Mouse (Mus musculus) liver, embryonic 11.5 days (tissue): ENCODE data around the gene Ctnnbl1. TPM values are rescaled to one million over a fixed set of nuclear protein-coding genes. Genes with fewer than 3 reads are reported as not detected.

Experiments used
- ATAC-seq: fragments of 200-750 bp; cut with Nextera tagmentation; replicated peaks from 2 replicates; pipeline ENCODE4 v1.8.0; 2017; ENCODE audit warnings: moderate number of reproducible peaks, mild to moderate bottlenecking, moderate TSS enrichment, moderate library complexity; ENCODE audit not compliant: low FRiP score
- DNase-seq: peaks from one replicate; pipeline ENCODE4 v3.0.0-alpha.2; 2017; ENCODE audit warnings: low spot score
- H3K27ac ChIP-seq: fragments of 300-500 bp; sonication (generic); 2 replicates; pipeline ENCODE4 v1.5.1; 2014; ENCODE audit warnings: mild to moderate bottlenecking, low read depth, low read length, control low read depth
- H3K27me3 ChIP-seq: fragments of 300-500 bp; sonication (generic); replicated peaks from 2 replicates; pipeline ENCODE4 v1.6.1; 2014; ENCODE audit warnings: low read length, mixed read lengths; ENCODE audit not compliant: control insufficient read depth, insufficient read depth
- H3K36me3 ChIP-seq: fragments of 300-500 bp; sonication (generic); 2 replicates; pipeline ENCODE4 v1.6.1; 2014; ENCODE audit warnings: mild to moderate bottlenecking, low read length, moderate library complexity, mixed read lengths; ENCODE audit not compliant: control insufficient read depth, insufficient read depth
- H3K4me1 ChIP-seq: fragments of 300-500 bp; sonication (generic); replicated peaks from 2 replicates; pipeline ENCODE4 v1.6.1; 2014; ENCODE audit warnings: low read length, mixed read lengths; ENCODE audit not compliant: control insufficient read depth, insufficient read depth
- H3K4me2 ChIP-seq: fragments of 300-500 bp; sonication (generic); 2 replicates; pipeline ENCODE4 v1.6.1; 2014; ENCODE audit warnings: mild to moderate bottlenecking, control low read depth, moderate library complexity
- H3K4me3 ChIP-seq: fragments of 300-500 bp; sonication (generic); 2 replicates; pipeline ENCODE4 v1.5.1; 2014; ENCODE audit warnings: low read depth, low read length, control low read depth
- H3K9ac ChIP-seq: fragments of 300-500 bp; sonication (generic); 2 replicates; pipeline ENCODE4 v1.6.1; 2014; ENCODE audit warnings: low read depth, low read length, control low read depth
- H3K9me3 ChIP-seq: fragments of 300-500 bp; sonication (generic); 2 replicates; pipeline ENCODE4 v1.6.1; 2016; ENCODE audit warnings: low read length, inconsistent platforms, mixed read lengths; ENCODE audit not compliant: control insufficient read depth
- WGBS: fragments of 180-500 bp; shearing (Covaris S2); extraction: QIAGEN DNeasy Blood & Tissue Kit; methylation state at CpG from one replicate; pipeline ENCODE4 v1.1.7; 2014; 5-methylcytosine and 5-hydroxymethylcytosine counted together
- polyA plus RNA-seq: library from polyadenylated mRNA; unstranded; fragments of >200 nt; fragmentation: Nextera tagmentation; extraction: Ambion mirVana; gene quantifications from 2 replicates; pipeline ENCODE4 v1.2.1, GENCODE M21; 2014

Ctnnbl1 gene
- polyA plus RNA-seq, 1 experiment from 2014 or later = 56.3 TPM

- H3K36me3 ChIP-seq = no peaks in the 10 kb centered on the region
- H3K27me3 ChIP-seq = no peaks in the 10 kb centered on the region
- WGBS = 41% methylated on average over 7 of the region's 7 CpGs
- DNase-seq (no peak), ATAC-seq (no peak)
- H3K4me3 ChIP-seq = no peak overlapping the region
- no peaks in the 10 kb centered on the region for H3K9me3 ChIP-seq
- H3K27ac ChIP-seq = no peak overlapping the region
- H3K4me2 ChIP-seq = no peak overlapping the region
- peaks cover 9% of the 10 kb centered on the region for H3K4me1 ChIP-seq
- H3K9ac ChIP-seq = no peak overlapping the region
Observed at GRCm38 (mm10) chr2:157858317-157858716, 121.1 kb downstream of the Ctnnbl1 start.

GRCm38 (mm10) chr2:157859046-157859701 is 122.0 kb downstream of the Ctnnbl1 start:
- no peaks in the 10 kb centered on the region for H3K27me3 ChIP-seq
- H3K4me1 ChIP-seq = peaks cover 9% of the 10 kb centered on the region
- H3K27ac ChIP-seq = no peak overlapping the region
- H3K36me3 ChIP-seq = no peaks in the 10 kb centered on the region
- 87% methylated on average over 8 of the region's 8 CpGs for WGBS
- H3K9ac ChIP-seq = no peak overlapping the region
- ATAC-seq (no peak), DNase-seq (no peak)
- H3K4me2 ChIP-seq = no peak overlapping the region
- no peak overlapping the region for H3K4me3 ChIP-seq
- no peaks in the 10 kb centered on the region for H3K9me3 ChIP-seq

- Histone ChIP-seq H3K27ac (no peak overlapping the region), H3K36me3 (no peaks in the 10 kb centered on the region), H3K9me3 (no peaks in the 10 kb centered on the region), H3K4me3 (no peak overlapping the region), H3K4me1 (peaks cover 9% of the 10 kb centered on the region), H3K27me3 (no peaks in the 10 kb centered on the region), H3K9ac (no peak overlapping the region), H3K4me2 (no peak overlapping the region)
- ATAC-seq (peak; percentile 64), DNase-seq (no peak)
- WGBS = 50% methylated on average over 10 of the region's 10 CpGs
Observed at GRCm38 (mm10) chr2:157861273-157861944, 124.2 kb downstream of the Ctnnbl1 start.

GRCm38 (mm10) chr2:157862306-157862705 is 125.1 kb downstream of the Ctnnbl1 start:
- WGBS = 88% methylated on average over 10 of the region's 10 CpGs
- no peak overlapping the region for H3K4me3 ChIP-seq
- no peak for ATAC-seq
- no peak overlapping the region for H3K27ac ChIP-seq
- H3K9ac ChIP-seq = no peak overlapping the region
- H3K27me3 ChIP-seq = no peaks in the 10 kb centered on the region
- no peak overlapping the region for H3K4me2 ChIP-seq
- peaks cover 9% of the 10 kb centered on the region for H3K4me1 ChIP-seq
- no peaks in the 10 kb centered on the region for H3K9me3 ChIP-seq
- H3K36me3 ChIP-seq = no peaks in the 10 kb centered on the region
- DNase-seq = no peak

GRCm38 (mm10) chr2:157867126-157867525 is 129.9 kb downstream of the Ctnnbl1 start:
- Histone ChIP-seq H3K27me3 (no peaks in the 10 kb centered on the region), H3K27ac (no peak overlapping the region), H3K9ac (no peak overlapping the region), H3K9me3 (no peaks in the 10 kb centered on the region), H3K4me1 (no peaks in the 10 kb centered on the region), H3K36me3 (peaks cover 5% of the 10 kb centered on the region; the same call in 1 of the 2 replicates), H3K4me3 (no peak overlapping the region), H3K4me2 (no peak overlapping the region)
- 84% methylated on average over 3 of the region's 3 CpGs for WGBS
- DNase-seq (no peak), ATAC-seq (no peak)

GRCm38 (mm10) chr2:157870247-157870646 is 133.0 kb downstream of the Ctnnbl1 start:
- Histone ChIP-seq H3K9me3 (no peaks in the 10 kb centered on the region), H3K4me2 (no peak overlapping the region), H3K27ac (no peak overlapping the region), H3K4me1 (no peaks in the 10 kb centered on the region), H3K27me3 (no peaks in the 10 kb centered on the region), H3K4me3 (no peak overlapping the region), H3K9ac (no peak overlapping the region), H3K36me3 (peaks cover 5% of the 10 kb centered on the region; the same call in 1 of the 2 replicates)
- no peak for DNase-seq
- ATAC-seq = no peak
- WGBS = 89% methylated on average over 6 of the region's 6 CpGs

GRCm38 (mm10) chr2:157873223-157873622 is 136.0 kb downstream of the Ctnnbl1 start:
- Histone ChIP-seq H3K9ac (no peak overlapping the region), H3K4me3 (no peak overlapping the region), H3K4me2 (no peak overlapping the region), H3K9me3 (no peaks in the 10 kb centered on the region), H3K27me3 (no peaks in the 10 kb centered on the region), H3K36me3 (peaks cover 5% of the 10 kb centered on the region; the same call in 1 of the 2 replicates), H3K27ac (no peak overlapping the region), H3K4me1 (no peaks in the 10 kb centered on the region)
- ATAC-seq (no peak), DNase-seq (no peak)
- 71% methylated on average over 6 of the region's 6 CpGs for WGBS

GRCm38 (mm10) chr2:157873691-157874090 is 136.5 kb downstream of the Ctnnbl1 start:
- no peak for ATAC-seq
- Histone ChIP-seq H3K9me3 (no peaks in the 10 kb centered on the region), H3K27me3 (no peaks in the 10 kb centered on the region), H3K36me3 (peaks cover 5% of the 10 kb centered on the region; the same call in 1 of the 2 replicates), H3K4me2 (no peak overlapping the region), H3K4me1 (no peaks in the 10 kb centered on the region), H3K4me3 (no peak overlapping the region), H3K9ac (no peak overlapping the region), H3K27ac (no peak overlapping the region)
- WGBS = 88% methylated on average over 1 of the region's 1 CpGs
- DNase-seq = no peak

GRCm38 (mm10) chr2:157875111-157875510 is 137.9 kb downstream of the Ctnnbl1 start:
- peaks cover 5% of the 10 kb centered on the region; the same call in 1 of the 2 replicates for H3K36me3 ChIP-seq
- no peak overlapping the region for H3K9ac ChIP-seq
- no peaks in the 10 kb centered on the region for H3K4me1 ChIP-seq
- no peak for ATAC-seq
- H3K4me2 ChIP-seq = no peak overlapping the region
- no peak for DNase-seq
- H3K27me3 ChIP-seq = no peaks in the 10 kb centered on the region
- no peak overlapping the region for H3K4me3 ChIP-seq
- WGBS = 83% methylated on average over 8 of the region's 8 CpGs
- H3K27ac ChIP-seq = no peak overlapping the region
- no peaks in the 10 kb centered on the region for H3K9me3 ChIP-seq
